10 mouse cellular contexts compared by ENCODE assay signal in the genomic region with DNA sequence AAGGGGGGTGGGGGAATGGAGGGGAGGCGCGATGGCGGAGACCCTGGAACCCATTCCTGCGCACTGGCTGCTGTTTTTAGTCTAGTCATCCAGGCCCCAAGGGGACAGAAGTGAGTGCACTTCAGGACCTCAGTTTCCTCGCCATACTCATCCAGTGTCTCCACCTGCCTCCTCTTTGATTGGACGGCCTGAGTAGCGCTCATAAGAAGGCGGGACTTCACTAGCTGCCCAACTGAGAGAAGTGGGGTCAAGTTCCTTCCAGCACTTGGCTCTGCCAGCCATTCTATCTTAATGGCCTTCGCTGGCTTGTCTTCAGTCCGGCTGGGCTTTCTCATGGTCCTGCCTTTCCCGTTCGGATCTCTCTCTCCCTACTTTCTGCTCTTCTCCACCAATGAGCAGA. TPM values are rescaled to one million over a fixed set of nuclear protein-coding genes. Genes with fewer than 3 reads are reported as not detected.
A peak's percentile ranks its signal among the peaks of the same experiment; 100 is the strongest.
DNase-seq lines count a peak whose midpoint lies in the region; ATAC-seq and TF ChIP-seq lines count a peak whose summit lies in the region.
"Had no signal": no experiment of that assay in that cellular context is flagged by ENCODE, and none has a peak within 500 bp of the region (broad histone marks: within the 10 kb centered on the region; RNA-seq: fewer than 3 reads in every experiment).

No protein-coding gene starts in this region.

- H3K9me3 ChIP-seq in forebrain, embryonic 12.5 days: peaks cover 6% of the 10 kb centered on the region; the same call in 1 of the 2 replicates
- no peaks in the 10 kb centered on the region for H3K9me3 ChIP-seq in forebrain, embryonic 15.5 days
- H3K9me3 ChIP-seq in lung, postnatal 0 days (ENCODE audit: low read length): no peaks in the 10 kb centered on the region
- no peaks in the 10 kb centered on the region for H3K9me3 ChIP-seq in intestine, postnatal 0 days (ENCODE audit: control insufficient read depth)
- H3K9me3 ChIP-seq in stomach, embryonic 16.5 days (replicated peaks; ENCODE audit: control insufficient read depth, low read length): 0 out of 2 replicates have a peak, but pooled peaks cover 2% of the 10 kb centered on the region

- peaks cover 24% of the 10 kb centered on the region for H3K27me3 ChIP-seq in forebrain, embryonic 12.5 days
- 0 out of 2 replicates have a peak, but pooled peaks cover 5% of the 10 kb centered on the region for H3K27me3 ChIP-seq in forebrain, embryonic 15.5 days
- no peaks in the 10 kb centered on the region for H3K27me3 ChIP-seq in lung, postnatal 0 days (replicated peaks; ENCODE audit: insufficient read depth, low read length)
- H3K27me3 ChIP-seq in intestine, postnatal 0 days (replicated peaks; ENCODE audit: control insufficient read depth, insufficient read depth, low read length): no peaks in the 10 kb centered on the region
- peaks cover 3% of the 10 kb centered on the region; the same call in 1 of the 2 replicates for H3K27me3 ChIP-seq in stomach, embryonic 16.5 days (ENCODE audit: control insufficient read depth, insufficient read depth, low read length)

- no peak overlapping the region for H3K4me3 ChIP-seq in forebrain, embryonic 12.5 days (replicated peaks)
- no peak overlapping the region for H3K4me3 ChIP-seq in forebrain, embryonic 15.5 days
- H3K4me3 ChIP-seq in lung, postnatal 0 days (ENCODE audit: low read depth, low read length): no peak overlapping the region
- H3K4me3 ChIP-seq in intestine, postnatal 0 days (ENCODE audit: low read depth, low read length): no peak overlapping the region
- 0 out of 2 replicates have a peak overlapping the region, but pooled peaks have one; percentile 11 for H3K4me3 ChIP-seq in stomach, embryonic 16.5 days (replicated peaks; ENCODE audit: low read length)

- 16% methylated on average over 12 of the region's 12 CpGs for WGBS in forebrain, embryonic 12.5 days
- 20% methylated on average over 12 of the region's 12 CpGs for WGBS in forebrain, embryonic 15.5 days
- 16% methylated on average over 12 of the region's 12 CpGs for WGBS in lung, postnatal 0 days
- WGBS in intestine, postnatal 0 days: 20% methylated on average over 12 of the region's 12 CpGs
- WGBS in stomach, embryonic 16.5 days: 18% methylated on average over 12 of the region's 12 CpGs

- H3K27ac ChIP-seq in forebrain, embryonic 12.5 days: no peak overlapping the region
- H3K27ac ChIP-seq in forebrain, embryonic 15.5 days (replicated peaks): no peak overlapping the region
- H3K27ac ChIP-seq in lung, postnatal 0 days (ENCODE audit: low read length): no peak overlapping the region
- no peak overlapping the region for H3K27ac ChIP-seq in intestine, postnatal 0 days (ENCODE audit: low read depth, low read length)
- H3K27ac ChIP-seq in stomach, embryonic 16.5 days (ENCODE audit: low read length): no peak overlapping the region

- ATAC-seq in forebrain, embryonic 12.5 days (ENCODE audit: low FRiP score): no peak
- ATAC-seq in forebrain, embryonic 15.5 days (replicated peaks): no peak
- ATAC-seq in lung, postnatal 0 days: no peak; the same call in 1 of the 2 replicates
- ATAC-seq in intestine, postnatal 0 days: no peak
- ATAC-seq in stomach, embryonic 16.5 days (ENCODE audit: insufficient read depth, low FRiP score): no peak
- no peak for ATAC-seq in megakaryocyte, adult 5-6 weeks (ENCODE audit: poor library complexity, severe bottlenecking)

- no peak overlapping the region for H3K9ac ChIP-seq in forebrain, embryonic 12.5 days
- no peak overlapping the region for H3K9ac ChIP-seq in forebrain, embryonic 15.5 days (replicated peaks)
- no peak overlapping the region for H3K9ac ChIP-seq in lung, postnatal 0 days (replicated peaks; ENCODE audit: low read depth)
- no peak overlapping the region for H3K9ac ChIP-seq in intestine, postnatal 0 days (ENCODE audit: low read depth, low read length)
- no peak overlapping the region for H3K9ac ChIP-seq in stomach, embryonic 16.5 days (ENCODE audit: low read length)

- no peak for TF ChIP-seq EP300 in lung, postnatal 0 days (IDR thresholded peaks at IDR 0.05)

- DNase-seq in lung, postnatal 0 days (ENCODE audit: low spot score): peak; percentile 39
- DNase-seq in lung, postnatal 4 days: no peak
- DNase-seq in cerebellum, postnatal 10 days: no peak
- DNase-seq: gastrocnemius, postnatal 36 days had no signal

- H3K4me1 ChIP-seq in forebrain, embryonic 12.5 days: peaks cover 15% of the 10 kb centered on the region
- peaks cover 7% of the 10 kb centered on the region for H3K4me1 ChIP-seq in forebrain, embryonic 15.5 days
- no peaks in the 10 kb centered on the region for H3K4me1 ChIP-seq in lung, postnatal 0 days (ENCODE audit: insufficient read depth, low read depth, low read length)
- no peaks in the 10 kb centered on the region for H3K4me1 ChIP-seq in intestine, postnatal 0 days (replicated peaks; ENCODE audit: control insufficient read depth, insufficient read depth, low read length)
- peaks cover 4% of the 10 kb centered on the region; the same call in 1 of the 2 replicates for H3K4me1 ChIP-seq in stomach, embryonic 16.5 days (ENCODE audit: control insufficient read depth, insufficient read depth, low read length)

- TF ChIP-seq CTCF in lung, postnatal 0 days (IDR thresholded peaks at IDR 0.05): no peak
- TF ChIP-seq CTCF in intestine, postnatal 0 days (IDR thresholded peaks at IDR 0.05; ENCODE audit: low read depth): no peak

- peak overlapping the region; percentile 96; the same call in 1 of the 2 replicates for H3K4me2 ChIP-seq in forebrain, embryonic 12.5 days
- no peak overlapping the region for H3K4me2 ChIP-seq in forebrain, embryonic 15.5 days (replicated peaks)
- H3K4me2 ChIP-seq in lung, postnatal 0 days (replicated peaks; ENCODE audit: low read depth, low read length): 0 out of 2 replicates have a peak overlapping the region, but pooled peaks have one; percentile 19
- peak overlapping the region; percentile 82; the same call in 1 of the 2 replicates for H3K4me2 ChIP-seq in intestine, postnatal 0 days (replicated peaks; ENCODE audit: low read depth)
- H3K4me2 ChIP-seq in stomach, embryonic 16.5 days (ENCODE audit: low read depth, low read length): peak overlapping the region; percentile 70

- H3K36me3 ChIP-seq in forebrain, embryonic 12.5 days (replicated peaks): no peaks in the 10 kb centered on the region
- no peaks in the 10 kb centered on the region for H3K36me3 ChIP-seq in forebrain, embryonic 15.5 days
- H3K36me3 ChIP-seq in lung, postnatal 0 days (ENCODE audit: insufficient read depth, low read length): no peaks in the 10 kb centered on the region
- H3K36me3 ChIP-seq in intestine, postnatal 0 days (ENCODE audit: control insufficient read depth, insufficient read depth): no peaks in the 10 kb centered on the region
- H3K36me3 ChIP-seq in stomach, embryonic 16.5 days (ENCODE audit: control insufficient read depth, insufficient read depth, low read length): no peaks in the 10 kb centered on the region

RNA-seq across cellular contexts. Expression of a gene that starts 10.8 kb away (rescaled TPM):
- 0.24 and 0.50 TPM in 2 replicates for polyA plus RNA-seq in forebrain, embryonic 12.5 days (2016; fragmentation: Nextera tagmentation; extraction: Ambion mirVana)
- 0.11 and 0.13 TPM in 2 replicates for polyA plus RNA-seq in forebrain, embryonic 15.5 days (2015; fragmentation: Nextera tagmentation; extraction: Ambion mirVana)
- polyA plus RNA-seq in lung, postnatal 0 days (2015; fragmentation: Nextera tagmentation; extraction: Ambion mirVana): 11.0 and 19.1 TPM in 2 replicates
- polyA plus RNA-seq in intestine, postnatal 0 days (2015; fragmentation: Nextera tagmentation; extraction: Ambion mirVana): 1.3 and 1.8 TPM in 2 replicates
- polyA plus RNA-seq in stomach, embryonic 16.5 days (2015; fragmentation: Nextera tagmentation; extraction: Ambion mirVana): 7.9 and 12.6 TPM in 2 replicates
- not detected in 2 replicates for total RNA-seq in megakaryocyte, adult 5-6 weeks (2015)
- not detected in 2 replicates for total RNA-seq in megakaryocyte, adult 5-6 weeks (2017)
- total RNA-seq: megakaryocyte progenitor cell, adult 5-6 weeks had no signal

RNA-seq across cellular contexts. Expression of a gene that starts 29.2 kb away (rescaled TPM):
- polyA plus RNA-seq in forebrain, embryonic 12.5 days (2016; fragmentation: Nextera tagmentation; extraction: Ambion mirVana): 0.97 and 2.2 TPM in 2 replicates
- polyA plus RNA-seq in forebrain, embryonic 15.5 days (2015; fragmentation: Nextera tagmentation; extraction: Ambion mirVana): 7.9 and 9.0 TPM in 2 replicates
- 1.1 and 1.4 TPM in 2 replicates for polyA plus RNA-seq in lung, postnatal 0 days (2015; fragmentation: Nextera tagmentation; extraction: Ambion mirVana)
- polyA plus RNA-seq in intestine, postnatal 0 days (2015; fragmentation: Nextera tagmentation; extraction: Ambion mirVana): 2.5 and 2.9 TPM in 2 replicates
- 0.50 and 0.75 TPM in 2 replicates for polyA plus RNA-seq in stomach, embryonic 16.5 days (2015; fragmentation: Nextera tagmentation; extraction: Ambion mirVana)
- total RNA-seq in megakaryocyte, adult 5-6 weeks (2015): not detected in 2 replicates
- total RNA-seq in megakaryocyte, adult 5-6 weeks (2017): not detected in 2 replicates
- total RNA-seq: megakaryocyte progenitor cell, adult 5-6 weeks had no signal

RNA-seq across cellular contexts. Expression of a gene that starts 49.6 kb away (rescaled TPM):
- 1.4 and 1.7 TPM in 2 replicates for polyA plus RNA-seq in forebrain, embryonic 12.5 days (2016; fragmentation: Nextera tagmentation; extraction: Ambion mirVana)
- 0.18 and 0.41 TPM in 2 replicates for polyA plus RNA-seq in forebrain, embryonic 15.5 days (2015; fragmentation: Nextera tagmentation; extraction: Ambion mirVana)
- 24.8 TPM in 2 replicates for polyA plus RNA-seq in lung, postnatal 0 days (2015; fragmentation: Nextera tagmentation; extraction: Ambion mirVana)
- polyA plus RNA-seq in intestine, postnatal 0 days (2015; fragmentation: Nextera tagmentation; extraction: Ambion mirVana): 50.6 and 53.2 TPM in 2 replicates
- 33.7 and 39.0 TPM in 2 replicates for polyA plus RNA-seq in stomach, embryonic 16.5 days (2015; fragmentation: Nextera tagmentation; extraction: Ambion mirVana)
- not detected in 2 replicates for total RNA-seq in megakaryocyte, adult 5-6 weeks (2015)
- not detected in 2 replicates for total RNA-seq in megakaryocyte, adult 5-6 weeks (2017)
- total RNA-seq: gastrocnemius, postnatal 36 days; megakaryocyte progenitor cell, adult 5-6 weeks had no signal
